Mouse (Mus musculus) liver, postnatal 0 days (tissue): Measurements from ENCODE around the gene Mastl.

ENCODE experiments used
- CTCF ChIP-seq: sonication (generic); IDR thresholded peaks from 2 replicates; pipeline ENCODE4 v1.5.1; 2016; ENCODE audit warnings: antibody characterized with exemption, low read depth
- EP300 ChIP-seq: IDR thresholded peaks from 2 replicates; pipeline ENCODE4 v1.6.1; 2016; ENCODE audit warnings: antibody characterized with exemption, low read depth, mild to moderate bottlenecking

GRCm38 (mm10) chr2:23156608-23157081 is 821 bp upstream of the Mastl start:
- no peak for TF ChIP-seq CTCF
- no peak for TF ChIP-seq EP300
